Mouse (Mus musculus) thymus, postnatal 14 days (tissue): ENCODE measurements around the gene Slc25a4.

Experiments
- DNase-seq: peaks from one replicate; pipeline ENCODE4 v3.0.0; 2021

Gene Slc25a4

GRCm38 (mm10) chr8:46204974-46205640 lies 6.0 kb downstream of the Slc25a4 start:
- DNase-seq: no peak

GRCm38 (mm10) chr8:46204301-46204700 lies 6.8 kb downstream of the Slc25a4 start:
- DNase-seq: no peak

GRCm38 (mm10) chr8:46202350-46202749 lies 8.7 kb downstream of the Slc25a4 start:
- DNase-seq: peak; percentile 30

- DNase-seq: no peak
Measured at GRCm38 (mm10) chr8:46197673-46198072, 13.4 kb downstream of the Slc25a4 start.

- no peak for DNase-seq
Measured at GRCm38 (mm10) chr8:46196877-46197276, 14.2 kb downstream of the Slc25a4 start.

GRCm38 (mm10) chr8:46193100-46193499 lies 18.0 kb downstream of the Slc25a4 start:
- no peak for DNase-seq

GRCm38 (mm10) chr8:46185361-46185760 lies 25.7 kb downstream of the Slc25a4 start:
- DNase-seq: peak; percentile 61

- no peak for DNase-seq
Measured at GRCm38 (mm10) chr8:46180136-46180535, 30.9 kb downstream of the Slc25a4 start.

- no peak for DNase-seq
Measured at GRCm38 (mm10) chr8:46173651-46174050, 37.4 kb downstream of the Slc25a4 start.

GRCm38 (mm10) chr8:46163870-46164190 lies 47.3 kb downstream of the Slc25a4 start:
- DNase-seq: no peak

GRCm38 (mm10) chr8:46162953-46163869 lies 47.9 kb downstream of the Slc25a4 start:
- DNase-seq: peak; percentile 98
